In genomic region chrX:13041630-13042129, GRCm38 (mm10) we compare ENCODE assay signal across 8 mouse cellular contexts. TPM values are rescaled to one million over a fixed set of nuclear protein-coding genes. Genes with fewer than 3 reads are reported as not detected.
DNase-seq lines count a peak whose midpoint lies in the region; ATAC-seq lines count a peak whose summit lies in the region.

No protein-coding gene starts in this region.

- H3K9me3 ChIP-seq in lung, embryonic 16.5 days (ENCODE audit: control insufficient read depth, low read length) = no peaks in the 10 kb centered on the region

- H3K4me3 ChIP-seq in lung, embryonic 16.5 days (ENCODE audit: low read length) = peak overlapping the region; percentile 44

- H3K27ac ChIP-seq in lung, embryonic 16.5 days (ENCODE audit: low read length) = peak overlapping the region; percentile 90

- H3K9ac ChIP-seq in lung, embryonic 16.5 days (ENCODE audit: low read length) = peak overlapping the region; percentile 70

- peak; percentile 99 to 100 for ATAC-seq in hematopoietic stem cell, adult 5-6 weeks (replicated peaks in 1 of 2; ENCODE audit: insufficient read depth in 1 of 2, low FRiP score in 2 of 2, low TSS enrichment in 1 of 2, low read depth in 1 of 2, poor library complexity in 2 of 2, severe bottlenecking in 2 of 2)
- ATAC-seq in lung, embryonic 16.5 days (ENCODE audit: low read depth) = peak; percentile 99

- WGBS in lung, embryonic 16.5 days = 11% methylated on average over 35 of the region's 35 CpGs

- peak; percentile 96 for DNase-seq in MEL-GATA-1-ER (ENCODE audit: extremely low read depth, low read depth)
- peak; percentile 91 for DNase-seq in cerebellum, adult 8-10 months
- DNase-seq in forelimb bud, embryonic 11.5 days (ENCODE audit: low read depth, low spot score) = peak; percentile 90
- DNase-seq in layer of hippocampus, adult 9-10 months (ENCODE audit: low spot score) = peak; percentile 73
- DNase-seq in ovary, postnatal 10 days (ENCODE audit: low spot score) = peak; percentile 68
- peak; percentile 91 to 95 for DNase-seq in thymus, postnatal 10 days (ENCODE audit: low spot score in 2 of 2)

- no peaks in the 10 kb centered on the region for H3K4me1 ChIP-seq in lung, embryonic 16.5 days (replicated peaks; ENCODE audit: control insufficient read depth, insufficient read depth, low read length)

- H3K36me3 ChIP-seq in lung, embryonic 16.5 days (ENCODE audit: control insufficient read depth, insufficient read depth, low read length) = no peaks in the 10 kb centered on the region

- peak overlapping the region; percentile 56 for H3K4me2 ChIP-seq in lung, embryonic 16.5 days (ENCODE audit: low read depth, low read length)

- no peaks in the 10 kb centered on the region; the same call in 1 of the 2 replicates for H3K27me3 ChIP-seq in lung, embryonic 16.5 days (ENCODE audit: control insufficient read depth, insufficient read depth, low read depth, low read length)

RNA-seq across cellular contexts. Expression of gene Usp9x, which starts 29.6 kb away (rescaled TPM):
- 163 and 166 TPM in 2 replicates for total RNA-seq in hematopoietic stem cell, adult 5-6 weeks (2017)
- 26.3 and 27.1 TPM in 2 replicates for polyA plus RNA-seq in lung, embryonic 16.5 days (2015; fragmentation: Nextera tagmentation; extraction: Ambion mirVana)

Comparison
In these comparisons a context has a peak if more than half of its experiments do, and no peak if none do; other contexts are left out.
1. Peak in every context shown above with its lines: DNase-seq, ATAC-seq, H3K4me3 ChIP-seq and H3K27ac ChIP-seq.